Mouse (Mus musculus) C2C12 (cell line): ENCODE data around the gene Rbsn.

ENCODE experiments used
- CEBPB ChIP-seq: IDR thresholded peaks from one replicate; pipeline ENCODE4 v1.6.1; 2011; ENCODE audit warnings: low read depth, mild to moderate bottlenecking, control low read depth, moderate library complexity
- CTCF ChIP-seq: IDR thresholded peaks from one replicate; pipeline ENCODE4 v1.5.1; 2011; ENCODE audit not compliant: control insufficient read depth, insufficient read depth, insufficient read length
- MAX ChIP-seq: IDR thresholded peaks from one replicate; pipeline ENCODE4 v1.6.1; 2011; ENCODE audit warnings: mild to moderate bottlenecking, control low read depth
- MYOD1 ChIP-seq: IDR thresholded peaks from one replicate; pipeline ENCODE4 v1.6.1; 2011; ENCODE audit warnings: low read depth; ENCODE audit not compliant: control insufficient read depth, insufficient read length
- MYOG ChIP-seq: IDR thresholded peaks from one replicate; pipeline ENCODE4 v1.6.1; 2011; ENCODE audit not compliant: control insufficient read depth, insufficient read length; ENCODE audit errors: extremely low read depth

DNA sequence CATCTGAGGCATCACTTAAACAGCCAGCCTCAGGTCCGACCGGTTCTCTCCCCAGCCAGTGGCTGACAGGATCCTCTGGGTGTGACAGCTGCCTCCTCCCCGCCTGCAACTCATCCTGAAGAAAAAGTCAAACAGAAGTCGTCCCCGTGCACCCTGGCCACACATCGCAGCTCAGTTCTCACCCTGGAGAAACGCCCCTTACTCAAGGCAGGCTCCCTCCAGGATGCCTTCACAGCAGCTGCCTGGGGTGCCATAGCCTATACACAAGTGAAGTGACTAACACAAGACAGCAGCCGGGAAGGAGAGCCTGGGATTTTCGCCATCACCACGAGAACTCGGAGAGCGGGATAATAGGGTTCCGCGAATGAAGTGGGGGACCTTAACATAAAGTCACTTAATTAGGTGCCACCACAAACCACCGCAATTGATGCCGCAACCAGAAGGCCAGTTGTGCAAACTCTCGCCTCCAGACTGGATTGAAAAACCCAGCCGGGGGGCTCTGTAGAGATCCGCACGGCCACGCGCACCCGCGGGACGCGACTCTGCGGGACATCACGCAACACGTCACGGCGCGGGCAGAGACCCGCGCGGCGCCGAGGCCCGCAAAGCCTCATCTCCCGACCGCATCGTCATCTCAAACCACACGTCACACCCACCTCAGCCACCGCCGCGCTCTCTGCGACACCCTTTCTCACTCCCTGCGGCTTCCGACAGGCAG, 511 bp downstream of the Rbsn start:
- TF ChIP-seq MAX (no peak), CTCF (no peak), CEBPB (no peak), MYOG (no peak), MYOD1 (no peak)
